Mouse (Mus musculus) liver, embryonic 15.5 days (tissue): ENCODE results near the gene Tmem51. TPM values are rescaled to one million over a fixed set of nuclear protein-coding genes. Genes with fewer than 3 reads are reported as not detected.

Experiments
- ATAC-seq: fragments of 200-750 bp; cut with Nextera tagmentation; 2 replicates; pipeline ENCODE4 v1.8.0; 2017; ENCODE audit warnings: moderate number of reproducible peaks, mild to moderate bottlenecking, moderate library complexity; ENCODE audit not compliant: insufficient read depth
- H3K27ac ChIP-seq: fragments of 300-500 bp; sonication (generic); replicated peaks from 2 replicates; pipeline ENCODE4 v1.5.1; 2015; ENCODE audit warnings: mild to moderate bottlenecking, inconsistent platforms
- H3K27me3 ChIP-seq: fragments of 300-500 bp; sonication (generic); 2 replicates; pipeline ENCODE4 v1.6.1; 2015; ENCODE audit warnings: mild to moderate bottlenecking, inconsistent platforms
- H3K36me3 ChIP-seq: fragments of 300-500 bp; sonication (generic); replicated peaks from 2 replicates; pipeline ENCODE4 v1.6.1; 2015; ENCODE audit warnings: moderate library complexity, mild to moderate bottlenecking, inconsistent platforms
- H3K4me1 ChIP-seq: fragments of 300-500 bp; sonication (generic); replicated peaks from 2 replicates; pipeline ENCODE4 v1.6.1; 2015; ENCODE audit warnings: inconsistent platforms
- H3K4me2 ChIP-seq: fragments of 300-500 bp; sonication (generic); 2 replicates; pipeline ENCODE4 v1.6.1; 2015; ENCODE audit warnings: moderate library complexity, mild to moderate bottlenecking, inconsistent platforms
- H3K4me3 ChIP-seq: fragments of 300-500 bp; sonication (generic); replicated peaks from 2 replicates; pipeline ENCODE4 v1.5.1; 2015; ENCODE audit warnings: mild to moderate bottlenecking, inconsistent platforms
- H3K9ac ChIP-seq: fragments of 300-500 bp; sonication (generic); 2 replicates; pipeline ENCODE4 v1.6.1; 2015; ENCODE audit warnings: moderate library complexity, mild to moderate bottlenecking, inconsistent platforms
- H3K9me3 ChIP-seq: fragments of 300-500 bp; sonication (generic); replicated peaks from 2 replicates; pipeline ENCODE4 v1.6.1; 2016; ENCODE audit warnings: inconsistent platforms
- WGBS: fragments of 180-500 bp; shearing (Covaris S2); methylation state at CpG from one replicate; pipeline ENCODE4 v1.1.7; 2015; ENCODE audit warnings: mixed read lengths; ENCODE audit not compliant: insufficient replicate concordance; 5-methylcytosine and 5-hydroxymethylcytosine counted together
- polyA plus RNA-seq: library from polyadenylated mRNA; unstranded; fragments of >200 nt; fragmentation: Nextera tagmentation; extraction: Ambion mirVana; gene quantifications from 2 replicates; pipeline ENCODE4 v1.2.1, GENCODE M21; 2015

Tmem51 gene
- polyA plus RNA-seq, 1 experiment from 2014 or later = 16.2 TPM

- ATAC-seq = no peak; the same call in 1 of the 2 replicates
- Histone ChIP-seq H3K4me1 (peaks cover 60% of the 10 kb centered on the region), H3K4me3 (no peak overlapping the region), H3K27me3 (peaks cover 22% of the 10 kb centered on the region; the same call in 1 of the 2 replicates), H3K27ac (peak overlapping the region; percentile 29), H3K9me3 (no peaks in the 10 kb centered on the region), H3K9ac (no peak overlapping the region), H3K36me3 (no peaks in the 10 kb centered on the region), H3K4me2 (no peak overlapping the region)
- WGBS = 51% methylated on average over 18 of the region's 18 CpGs
Observed at GRCm38 (mm10) chr4:142068899-142069812, 14.9 kb downstream of the Tmem51 start.

GRCm38 (mm10) chr4:142066576-142066975 is 17.5 kb downstream of the Tmem51 start:
- no peaks in the 10 kb centered on the region for H3K36me3 ChIP-seq
- no peak overlapping the region for H3K4me3 ChIP-seq
- H3K9ac ChIP-seq = no peak overlapping the region
- ATAC-seq = no peak
- H3K4me2 ChIP-seq = no peak overlapping the region
- no peak overlapping the region; the same call in 1 of the 2 replicates for H3K27ac ChIP-seq
- WGBS = 41% methylated on average over 4 of the region's 4 CpGs
- H3K4me1 ChIP-seq = peaks cover 66% of the 10 kb centered on the region
- H3K9me3 ChIP-seq = no peaks in the 10 kb centered on the region
- peaks cover 25% of the 10 kb centered on the region; the same call in 1 of the 2 replicates for H3K27me3 ChIP-seq

- no peak overlapping the region for H3K4me3 ChIP-seq
- WGBS = 23% methylated on average over 6 of the region's 6 CpGs
- no peak overlapping the region for H3K9ac ChIP-seq
- peak overlapping the region; percentile 41 for H3K4me2 ChIP-seq
- peaks cover 21% of the 10 kb centered on the region; the same call in 1 of the 2 replicates for H3K27me3 ChIP-seq
- H3K4me1 ChIP-seq = peaks cover 67% of the 10 kb centered on the region
- H3K27ac ChIP-seq = peak overlapping the region; percentile 25
- H3K36me3 ChIP-seq = no peaks in the 10 kb centered on the region
- 0 out of 2 replicates have a peak, but pooled peaks have one; percentile 20 for ATAC-seq
- H3K9me3 ChIP-seq = no peaks in the 10 kb centered on the region
Observed at GRCm38 (mm10) chr4:142065835-142066234, 18.3 kb downstream of the Tmem51 start.

GRCm38 (mm10) chr4:142065270-142065669 is 18.8 kb downstream of the Tmem51 start:
- Histone ChIP-seq H3K36me3 (no peaks in the 10 kb centered on the region), H3K4me2 (peak overlapping the region; percentile 41), H3K27ac (peak overlapping the region; percentile 25), H3K9me3 (no peaks in the 10 kb centered on the region), H3K4me1 (peaks cover 65% of the 10 kb centered on the region), H3K27me3 (peaks cover 19% of the 10 kb centered on the region; the same call in 1 of the 2 replicates), H3K4me3 (no peak overlapping the region), H3K9ac (no peak overlapping the region)
- WGBS = 52% methylated on average over 8 of the region's 8 CpGs
- peak; percentile 17; the same call in 1 of the 2 replicates for ATAC-seq

GRCm38 (mm10) chr4:142064582-142065228 is 19.4 kb downstream of the Tmem51 start:
- peaks cover 19% of the 10 kb centered on the region; the same call in 1 of the 2 replicates for H3K27me3 ChIP-seq
- no peaks in the 10 kb centered on the region for H3K36me3 ChIP-seq
- H3K4me3 ChIP-seq = no peak overlapping the region
- WGBS = 75% methylated on average over 11 of the region's 11 CpGs
- H3K4me1 ChIP-seq = peaks cover 62% of the 10 kb centered on the region
- no peak overlapping the region; the same call in 1 of the 2 replicates for H3K27ac ChIP-seq
- 0 out of 2 replicates have a peak overlapping the region, but pooled peaks have one; percentile 41 for H3K4me2 ChIP-seq
- no peak overlapping the region for H3K9ac ChIP-seq
- H3K9me3 ChIP-seq = no peaks in the 10 kb centered on the region
- ATAC-seq = no peak

GRCm38 (mm10) chr4:142063057-142063534 is 21.0 kb downstream of the Tmem51 start:
- no peak overlapping the region for H3K4me3 ChIP-seq
- no peaks in the 10 kb centered on the region for H3K36me3 ChIP-seq
- peaks cover 16% of the 10 kb centered on the region; the same call in 1 of the 2 replicates for H3K27me3 ChIP-seq
- H3K9ac ChIP-seq = no peak overlapping the region
- 53% methylated on average over 8 of the region's 8 CpGs for WGBS
- ATAC-seq = peak; percentile 74
- H3K9me3 ChIP-seq = no peaks in the 10 kb centered on the region
- no peak overlapping the region for H3K4me2 ChIP-seq
- peak overlapping the region; percentile 39 for H3K27ac ChIP-seq
- H3K4me1 ChIP-seq = peaks cover 62% of the 10 kb centered on the region

- no peak for ATAC-seq
- Histone ChIP-seq H3K4me1 (peaks cover 61% of the 10 kb centered on the region), H3K27ac (no peak overlapping the region), H3K9ac (no peak overlapping the region), H3K36me3 (no peaks in the 10 kb centered on the region), H3K4me2 (no peak overlapping the region), H3K4me3 (no peak overlapping the region), H3K9me3 (no peaks in the 10 kb centered on the region), H3K27me3 (peaks cover 8% of the 10 kb centered on the region; the same call in 1 of the 2 replicates)
- 74% methylated on average over 23 of the region's 23 CpGs for WGBS
Observed at GRCm38 (mm10) chr4:142061485-142062240, 22.4 kb downstream of the Tmem51 start.

- H3K27ac ChIP-seq = no peak overlapping the region
- no peak overlapping the region for H3K4me2 ChIP-seq
- peaks cover 8% of the 10 kb centered on the region; the same call in 1 of the 2 replicates for H3K27me3 ChIP-seq
- WGBS = 63% methylated on average over 18 of the region's 18 CpGs
- H3K9ac ChIP-seq = no peak overlapping the region
- no peaks in the 10 kb centered on the region for H3K36me3 ChIP-seq
- peaks cover 52% of the 10 kb centered on the region for H3K4me1 ChIP-seq
- ATAC-seq = no peak
- H3K9me3 ChIP-seq = no peaks in the 10 kb centered on the region
- no peak overlapping the region for H3K4me3 ChIP-seq
Observed at GRCm38 (mm10) chr4:142060455-142061378, 23.4 kb downstream of the Tmem51 start.

GRCm38 (mm10) chr4:142059841-142060193 is 24.3 kb downstream of the Tmem51 start:
- Histone ChIP-seq H3K4me3 (no peak overlapping the region), H3K27me3 (peaks cover 8% of the 10 kb centered on the region; the same call in 1 of the 2 replicates), H3K4me1 (peaks cover 44% of the 10 kb centered on the region), H3K4me2 (no peak overlapping the region), H3K27ac (no peak overlapping the region), H3K9ac (no peak overlapping the region), H3K9me3 (no peaks in the 10 kb centered on the region), H3K36me3 (no peaks in the 10 kb centered on the region)
- WGBS = 78% methylated on average over 8 of the region's 8 CpGs
- no peak for ATAC-seq
